Mouse (Mus musculus) CD8-positive naive resting alpha-beta T cell, adult 2 months (primary cell): ENCODE data around the gene Exosc9.
"Not testable (repeated sequence)": the region's sequence is repeated elsewhere in the genome, so short reads cannot be mapped to it uniquely, and the experiment has no call there.

ENCODE experiments used
- DNase-seq, 2 experiments: peaks; one replicate each; pipeline ENCODE4 v3.0.0; 2022; ENCODE audit warnings: low read depth in 2 of 2, low spot score in 2 of 2

Gene Exosc9

GRCm38 (mm10) chr3:36551851-36552384, 488 bp upstream of the Exosc9 start:
- peak in 1 of 2 experiments; percentile 18 for DNase-seq

DNA sequence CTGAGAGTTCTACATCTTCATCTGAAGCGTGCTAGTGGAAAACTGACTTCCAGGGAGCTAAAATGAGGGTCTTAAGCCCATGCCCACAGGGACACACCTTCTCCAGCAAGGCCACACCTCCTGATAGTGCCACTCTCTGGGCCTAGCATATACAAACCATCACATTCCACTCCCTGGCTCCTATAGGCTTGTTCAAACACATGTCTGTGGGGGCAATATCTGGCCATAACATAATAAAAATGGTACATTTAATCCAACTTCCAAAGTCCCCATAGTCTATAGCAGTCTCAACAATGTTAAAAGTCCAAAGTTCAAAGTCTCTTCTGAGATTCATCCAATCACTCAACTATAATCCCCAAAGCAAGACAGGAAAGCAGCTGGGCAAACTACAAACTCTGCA, 5.2 kb downstream of the Exosc9 start:
- DNase-seq = no peak

- DNase-seq = no peak
Observed at GRCm38 (mm10) chr3:36559606-36560005, 7.2 kb downstream of the Exosc9 start.

GRCm38 (mm10) chr3:36563666-36564065, 11.3 kb downstream of the Exosc9 start:
- no peak for DNase-seq

DNA sequence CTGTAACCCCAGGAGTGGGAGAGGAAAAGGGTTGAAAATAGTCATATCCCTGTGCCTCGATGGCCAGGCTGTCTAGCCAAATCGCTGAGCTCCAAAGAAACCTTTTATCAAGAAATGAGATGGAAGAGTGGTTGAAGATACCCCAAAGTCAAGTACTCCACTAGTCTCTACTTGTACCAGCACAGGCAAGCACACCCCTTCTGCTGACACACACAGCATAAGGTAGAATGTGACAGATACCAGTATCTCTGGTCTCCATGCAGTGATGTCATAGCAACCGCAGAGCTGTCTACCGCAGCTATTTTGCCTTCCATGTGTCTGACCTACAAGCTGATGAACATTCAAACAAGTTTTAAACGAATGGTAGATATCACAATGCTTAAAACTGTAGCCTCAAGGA, 17.4 kb downstream of the Exosc9 start:
- no peak for DNase-seq

DNA sequence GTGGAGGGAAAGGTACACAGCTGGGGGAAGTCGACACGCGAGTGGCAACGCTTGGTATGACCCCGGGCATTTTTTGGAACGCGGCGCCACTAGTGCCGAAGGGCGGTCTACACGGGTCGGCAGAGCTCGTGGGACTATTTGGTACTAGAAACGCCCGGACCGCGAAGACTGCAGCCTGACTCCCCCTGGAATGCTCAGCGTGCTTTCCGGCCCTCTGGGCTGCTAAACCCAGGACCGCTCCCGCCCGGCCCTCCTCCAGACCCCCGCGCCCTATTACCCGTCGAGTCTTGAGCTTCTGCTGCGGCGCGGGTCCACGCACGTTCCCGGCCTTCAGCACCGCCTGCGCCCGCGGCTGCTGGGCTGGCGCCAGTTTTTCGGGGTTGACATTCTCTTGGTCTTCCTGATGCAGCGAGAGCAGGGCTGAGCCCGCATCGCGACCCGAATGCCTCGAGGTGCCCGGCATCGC, 19.0 kb downstream of the Exosc9 start:
- DNase-seq = no peak

GRCm38 (mm10) chr3:36571827-36572378, 19.5 kb downstream of the Exosc9 start, which contains the start of gene Ccna2:
Gene Ccna2, minus strand, starts transcription at chr3:36572150.
- DNase-seq = peak; percentile 95

- DNase-seq = no peak
Observed at GRCm38 (mm10) chr3:36598811-36599210, 46.4 kb downstream of the Exosc9 start.

GRCm38 (mm10) chr3:36599773-36600172, 47.4 kb downstream of the Exosc9 start:
- not testable (repeated sequence) for DNase-seq

DNA sequence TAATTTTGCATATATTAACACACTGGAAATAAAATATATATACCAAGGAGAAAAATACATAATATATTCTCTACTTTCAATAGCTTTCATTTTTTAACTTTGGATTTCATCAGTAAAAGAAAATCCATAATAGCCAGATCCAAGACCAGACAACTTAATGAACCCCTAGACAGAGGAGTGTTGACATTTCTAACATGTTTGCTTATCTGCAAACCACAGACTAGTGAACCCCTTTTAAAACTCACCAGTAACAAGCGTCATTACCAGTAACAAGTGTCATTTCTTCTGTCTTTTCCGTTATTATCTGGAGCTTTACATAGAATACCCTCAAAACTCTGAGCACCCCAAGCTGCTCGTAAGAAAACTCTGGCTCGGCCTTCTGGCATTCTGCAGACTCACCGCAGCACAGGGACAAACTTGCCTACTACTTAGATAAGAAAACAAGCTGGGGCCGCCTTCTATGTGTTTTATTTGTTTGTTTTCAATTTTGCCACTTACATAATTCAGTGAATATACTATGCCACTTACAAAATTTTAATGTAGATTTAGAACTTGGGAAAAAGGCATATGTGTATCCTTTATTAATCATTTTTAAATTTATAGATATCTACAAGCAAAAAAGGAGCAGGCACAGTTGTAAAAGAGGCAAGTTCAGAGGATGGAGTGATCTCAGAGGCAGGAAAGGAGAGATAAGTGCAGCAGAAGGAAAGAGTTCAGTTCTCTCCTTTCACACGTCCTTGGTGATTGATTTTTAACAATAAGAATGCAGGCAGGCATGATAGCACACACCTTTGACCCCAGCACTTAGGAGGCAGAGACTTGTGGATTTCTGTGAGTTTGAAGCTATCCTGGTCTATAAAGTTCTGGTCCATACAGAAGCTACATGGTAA, 53.7 kb downstream of the Exosc9 start:
- no peak for DNase-seq

DNA sequence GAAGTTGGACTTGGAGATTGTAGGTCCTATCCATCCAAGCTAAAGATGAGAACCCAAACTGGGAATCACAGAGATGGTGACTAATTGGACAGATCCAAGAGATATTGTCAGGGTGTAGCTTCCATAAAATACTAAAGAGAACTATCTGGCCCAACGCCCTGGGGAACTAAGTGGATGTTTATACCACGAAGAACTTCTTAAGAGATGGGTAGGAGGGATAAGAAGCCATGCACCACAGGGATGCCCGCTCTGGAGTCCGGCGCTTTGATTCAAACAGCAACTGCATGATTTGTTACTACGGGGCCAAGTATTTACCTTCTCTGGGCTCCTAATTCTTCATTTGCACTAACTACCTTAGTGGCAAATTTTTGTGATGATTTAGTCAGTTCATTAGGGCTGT, 60.3 kb downstream of the Exosc9 start:
- no peak for DNase-seq

DNA sequence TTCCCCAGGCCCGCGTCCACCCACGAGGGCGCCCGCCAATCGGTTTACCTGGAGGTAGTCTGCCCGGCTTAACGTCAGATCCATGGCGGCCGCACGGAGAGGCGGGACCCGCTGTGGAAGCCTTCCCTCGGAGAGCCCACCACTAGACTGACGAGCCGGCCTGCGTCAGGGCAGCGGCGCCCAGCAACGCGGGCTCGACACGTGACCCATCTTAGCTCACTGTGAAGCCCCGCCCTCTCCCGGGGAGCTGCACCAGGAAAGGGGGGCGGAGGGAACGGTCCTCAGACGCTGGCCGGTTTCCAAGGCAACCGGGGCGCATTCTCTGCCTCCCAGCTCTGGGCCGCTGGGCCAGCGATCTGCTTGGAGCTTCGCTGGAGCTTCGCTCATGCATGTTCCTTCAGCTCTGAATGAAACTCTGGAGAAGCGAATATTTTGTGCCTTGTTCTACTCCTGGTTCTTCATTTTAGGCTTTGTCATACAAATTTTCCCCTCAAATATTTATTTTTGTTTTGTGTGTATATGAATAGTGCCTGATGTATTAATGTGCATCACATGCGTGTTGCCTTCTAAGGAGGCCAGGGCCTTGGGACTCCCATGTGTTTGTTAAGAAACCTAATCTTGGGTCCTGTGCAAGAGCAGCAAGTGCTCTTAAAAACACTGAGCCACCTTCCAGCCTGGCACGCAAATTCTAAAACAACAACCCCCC, 60.9 kb downstream of the Exosc9 start, which contains the start of gene Bbs7:
TSS of gene Bbs7 (minus strand) at position 276 of the 706 bp plus-strand sequence.
- DNase-seq = peak; percentile 62 to 67

DNA sequence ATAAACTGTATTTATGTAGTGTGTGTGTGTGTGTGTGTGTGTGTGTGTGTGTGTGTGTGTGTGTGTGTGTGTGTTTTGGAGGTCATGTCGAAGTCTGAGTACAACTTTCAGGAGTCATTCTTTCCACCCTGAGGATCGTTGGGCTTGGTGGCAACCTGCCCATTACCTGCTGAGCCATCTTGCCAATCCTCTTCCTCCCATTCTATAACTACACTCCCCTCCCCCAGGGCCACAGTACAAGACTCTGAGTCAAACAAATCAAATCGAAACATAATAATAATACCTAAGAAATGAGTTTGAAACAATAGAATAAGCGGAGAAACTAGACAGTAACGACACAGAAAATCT, 61.5 kb downstream of the Exosc9 start:
- DNase-seq = no peak
